Mouse (Mus musculus) retina, postnatal 7 days (tissue): ENCODE data around the gene Dnajc13.

Experiments
- DNase-seq: peaks from one replicate; pipeline ENCODE4 v3.0.0-alpha.2; 2012; ENCODE audit warnings: low read depth, low spot score

Dnajc13 gene

DNA sequence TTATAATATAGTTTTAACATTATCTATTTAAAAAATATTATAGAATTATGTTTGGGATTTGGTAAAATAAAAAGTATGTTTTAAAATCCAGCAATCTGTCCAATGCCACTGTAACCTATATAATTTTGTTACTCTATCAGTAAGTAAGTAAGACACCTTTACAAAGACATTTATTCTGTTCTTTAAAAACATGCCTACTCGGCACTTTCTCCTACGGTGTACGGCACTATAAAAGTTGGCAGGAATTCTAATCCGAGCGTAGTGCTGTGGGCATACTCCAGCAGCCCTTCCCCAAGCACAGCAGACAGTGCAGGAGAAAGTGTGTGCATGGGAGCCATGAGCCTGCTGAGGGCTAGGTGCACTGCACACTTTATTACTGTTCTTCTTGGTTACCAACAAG is 75.7 kb downstream of the Dnajc13 start:
- DNase-seq = no peak

DNA sequence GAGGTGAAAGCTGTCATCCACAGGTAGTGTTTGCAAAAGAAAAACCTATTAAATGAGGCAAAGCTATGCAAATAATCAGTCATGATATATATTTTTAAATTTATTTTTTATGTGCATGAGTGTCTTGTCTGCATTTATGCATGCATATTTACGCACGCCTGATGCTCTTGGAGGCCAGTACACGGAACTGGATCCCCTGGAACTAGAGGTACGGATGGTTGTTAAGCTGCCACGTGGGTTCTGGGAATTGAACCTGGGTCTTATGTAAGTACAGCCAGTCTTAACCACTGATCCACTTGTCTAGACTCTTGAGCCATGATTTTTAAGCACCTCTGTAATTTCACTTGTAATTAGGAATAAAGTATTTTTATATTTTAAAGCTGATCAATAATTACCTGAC is 79.5 kb downstream of the Dnajc13 start:
- DNase-seq = no peak

DNA sequence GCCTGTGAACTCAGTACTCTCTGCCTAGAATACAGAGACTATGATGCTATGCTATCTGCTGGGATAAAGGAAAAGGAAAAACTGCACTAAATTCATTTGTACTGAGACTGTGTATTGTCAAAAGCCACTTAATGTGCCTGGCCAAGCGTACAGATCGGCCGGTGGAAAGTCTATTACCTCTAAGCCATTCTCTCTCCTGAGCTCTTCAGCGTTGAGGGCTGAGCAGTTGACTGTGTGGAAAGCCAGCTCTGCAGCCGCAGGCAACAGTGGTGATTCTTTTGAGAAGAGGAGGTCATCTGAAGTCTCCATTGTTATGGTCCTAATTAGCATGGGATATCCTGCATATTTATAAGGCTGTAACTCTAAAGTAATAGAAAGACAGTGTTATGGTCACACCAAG is 80.4 kb downstream of the Dnajc13 start:
- DNase-seq = no peak

DNA sequence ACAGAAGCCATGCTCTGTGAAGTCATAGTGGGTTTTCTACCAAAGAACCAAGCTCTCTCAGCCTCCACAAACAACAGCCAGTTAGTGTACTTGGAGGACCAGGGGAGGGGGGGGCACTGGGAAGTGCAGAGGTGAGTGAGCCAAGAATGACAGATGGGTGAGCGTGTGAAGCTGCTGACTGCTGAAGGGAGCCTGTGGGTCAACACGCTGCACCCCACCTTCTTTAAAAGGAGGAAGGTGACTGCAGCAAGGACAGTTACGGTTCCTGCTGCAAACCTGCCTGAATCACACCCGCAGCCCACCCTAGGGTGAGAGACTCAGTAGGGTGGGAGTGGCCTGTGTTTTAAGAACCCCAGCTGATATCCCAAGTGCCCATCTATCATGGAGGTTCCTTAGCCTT is 81.1 kb downstream of the Dnajc13 start:
- DNase-seq = no peak

DNA sequence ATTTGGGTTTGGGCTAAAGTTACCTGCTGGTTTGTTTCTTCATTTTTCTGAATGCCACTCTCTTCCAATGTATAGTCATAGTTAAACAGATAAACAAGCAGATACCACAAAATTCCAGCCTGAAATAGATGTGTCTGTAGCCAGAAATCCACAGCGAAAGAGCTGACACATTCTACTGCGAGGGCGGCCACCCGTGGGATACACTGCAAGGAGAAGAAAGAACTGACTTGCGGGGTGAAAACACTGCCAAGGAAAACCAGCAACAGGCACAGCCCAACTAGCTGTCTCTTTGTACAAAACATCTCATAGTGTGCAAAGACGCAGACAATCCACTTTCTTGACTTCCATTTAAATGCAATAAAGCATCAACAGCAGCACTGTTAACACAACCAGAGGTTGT is 82.7 kb downstream of the Dnajc13 start:
- DNase-seq = no peak

DNA sequence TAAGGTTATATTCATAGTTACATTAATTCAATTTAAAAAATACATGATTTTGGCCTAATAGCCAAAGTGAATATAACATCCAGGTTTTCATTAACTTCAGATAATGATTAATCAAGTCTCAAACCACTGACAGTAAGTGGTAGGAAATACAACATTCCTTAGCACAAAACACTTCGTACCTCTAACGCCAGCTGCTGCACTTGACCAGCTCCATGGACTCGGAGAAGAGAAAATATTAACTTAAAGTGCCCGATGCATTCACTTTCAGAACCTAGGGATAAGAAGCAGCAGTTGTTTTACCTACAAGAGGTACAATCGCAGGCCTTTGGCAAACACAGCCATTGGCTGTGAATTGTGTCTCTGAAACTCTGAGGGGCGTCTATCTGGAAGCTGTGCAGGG is 90.4 kb downstream of the Dnajc13 start:
- no peak for DNase-seq

DNA sequence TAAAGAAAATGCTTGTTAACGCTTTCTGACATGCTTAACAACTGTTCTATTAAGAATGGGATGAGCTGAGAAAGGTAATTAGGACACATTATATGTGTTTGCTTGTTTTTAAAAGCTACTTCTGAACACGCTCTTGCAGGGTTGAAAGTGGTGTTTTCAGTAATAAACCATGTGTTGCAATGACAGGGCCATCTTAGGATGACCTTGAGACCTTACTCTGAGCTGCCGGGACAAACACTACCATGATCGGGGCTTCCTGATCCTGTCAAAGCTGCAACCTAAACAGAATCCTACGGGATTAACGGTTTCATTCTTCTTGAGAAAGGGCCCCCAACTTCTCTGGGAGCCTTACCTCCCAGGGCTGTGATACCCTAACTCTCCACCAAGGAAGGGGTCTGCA is 91.1 kb downstream of the Dnajc13 start:
- DNase-seq = no peak

DNA sequence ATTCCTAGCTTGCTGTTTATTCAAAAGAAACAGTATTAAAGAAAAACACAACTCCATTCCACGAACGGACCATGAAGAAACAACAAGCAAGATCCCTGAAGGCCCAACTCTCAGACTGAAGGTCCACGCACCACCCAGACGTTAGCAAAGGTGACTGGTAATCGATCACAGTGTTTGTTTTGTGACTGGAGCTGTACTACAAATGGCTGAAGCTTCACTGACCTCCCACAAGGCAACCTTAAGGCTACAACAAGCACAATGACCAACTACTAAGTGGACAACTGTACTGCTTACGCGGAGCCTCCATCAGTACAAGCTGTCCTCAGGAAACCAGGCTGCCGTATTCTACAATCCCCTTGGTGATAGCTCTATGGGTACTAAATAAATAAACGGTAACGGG is 92.7 kb downstream of the Dnajc13 start:
- DNase-seq = no peak

DNA sequence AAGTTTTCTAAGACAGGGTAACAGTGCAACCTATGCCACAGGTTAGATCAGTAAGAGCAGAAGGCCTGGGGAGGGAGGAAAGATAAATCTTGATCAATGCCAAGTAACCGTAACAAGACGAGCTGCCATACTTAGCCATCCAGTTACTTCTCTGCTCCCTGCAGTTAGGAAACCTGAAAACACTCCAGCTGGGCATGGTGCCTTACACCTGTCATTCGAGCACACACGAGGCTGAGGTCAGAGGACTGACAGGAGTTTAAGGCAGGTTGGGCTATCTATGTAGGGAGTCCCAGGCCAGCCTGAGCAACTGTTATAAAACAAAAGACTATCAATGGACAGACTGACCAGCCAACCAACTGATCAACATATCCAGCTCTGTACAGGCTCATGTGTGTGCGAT is 96.8 kb downstream of the Dnajc13 start:
- DNase-seq = no peak

DNA sequence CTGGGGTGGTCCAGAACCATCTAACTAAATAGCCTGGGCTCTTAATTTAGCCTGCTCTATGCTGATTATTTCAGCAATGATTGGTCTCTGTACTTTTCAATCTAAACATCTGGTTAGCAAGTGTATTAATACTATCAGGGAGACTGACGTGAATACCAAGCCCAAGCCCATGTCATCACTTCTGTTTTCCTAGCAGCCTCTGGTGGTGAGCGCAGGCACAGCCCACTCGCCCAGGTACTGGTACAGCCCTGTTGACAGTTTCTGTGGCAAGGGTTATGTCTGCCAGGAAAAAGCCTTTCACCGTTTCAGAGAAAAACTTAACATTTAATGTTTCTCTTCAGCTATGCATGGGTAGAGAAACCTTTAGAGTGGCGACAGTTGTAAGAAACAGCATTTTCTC is 98.5 kb downstream of the Dnajc13 start:
- no peak for DNase-seq

DNA sequence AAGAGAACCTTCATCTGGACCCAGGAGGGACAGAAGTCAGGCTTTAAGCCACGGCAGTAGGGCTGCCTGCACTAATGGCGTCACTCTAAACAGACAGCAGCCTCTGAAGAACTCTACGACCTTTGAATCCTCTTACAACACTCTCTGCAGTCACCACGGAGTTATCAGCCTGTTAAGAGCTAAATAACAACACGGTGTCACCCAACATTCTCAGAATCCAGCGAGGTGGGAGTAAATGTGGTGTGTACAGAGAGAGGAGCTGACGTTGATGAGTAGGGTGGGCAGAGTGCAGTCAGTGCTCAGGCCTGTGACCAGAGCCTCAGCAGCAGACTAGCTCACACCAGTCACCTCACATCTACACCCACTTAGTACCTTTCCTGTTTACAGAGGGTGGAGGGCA is 101.6 kb downstream of the Dnajc13 start:
- no peak for DNase-seq

DNA sequence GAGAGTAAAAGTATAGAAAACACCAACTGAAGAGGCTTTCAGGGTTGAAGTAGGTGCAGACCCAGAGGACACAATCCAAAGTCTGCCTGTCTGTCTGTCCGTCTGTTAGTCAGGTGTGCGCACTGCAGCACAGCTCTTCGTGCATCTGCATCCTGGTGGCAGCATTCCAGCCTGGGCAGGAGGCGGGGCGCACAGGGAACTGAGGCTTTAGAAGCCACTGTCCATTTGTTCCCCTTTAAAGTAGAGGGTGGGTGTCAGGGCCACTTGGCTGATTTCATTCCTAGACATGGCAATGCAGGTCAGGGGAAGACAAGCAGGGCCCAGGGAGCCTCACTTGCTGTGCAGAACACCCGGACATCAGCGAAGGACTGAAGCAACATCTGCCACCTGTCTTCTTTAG is 105.4 kb downstream of the Dnajc13 start:
- DNase-seq = no peak

DNA sequence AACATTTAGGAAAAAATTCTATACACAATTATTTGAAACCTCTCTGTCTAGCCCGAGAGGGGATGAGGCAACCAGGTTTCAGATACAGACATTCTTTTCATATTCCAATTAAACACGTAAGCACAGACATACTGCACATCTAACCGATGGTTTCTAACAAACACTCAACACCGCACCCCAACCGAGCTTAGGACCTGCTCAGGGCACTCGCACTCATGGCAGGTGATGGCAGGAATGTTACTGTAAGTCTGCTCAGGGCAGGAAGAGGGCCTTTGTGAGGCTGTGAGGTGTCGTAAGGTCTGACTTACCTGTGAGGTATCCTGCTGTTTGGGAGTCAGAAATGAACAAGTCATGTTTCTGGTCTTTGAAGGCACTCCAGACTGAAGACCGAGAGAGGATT is 106.2 kb downstream of the Dnajc13 start:
- no peak for DNase-seq

DNA sequence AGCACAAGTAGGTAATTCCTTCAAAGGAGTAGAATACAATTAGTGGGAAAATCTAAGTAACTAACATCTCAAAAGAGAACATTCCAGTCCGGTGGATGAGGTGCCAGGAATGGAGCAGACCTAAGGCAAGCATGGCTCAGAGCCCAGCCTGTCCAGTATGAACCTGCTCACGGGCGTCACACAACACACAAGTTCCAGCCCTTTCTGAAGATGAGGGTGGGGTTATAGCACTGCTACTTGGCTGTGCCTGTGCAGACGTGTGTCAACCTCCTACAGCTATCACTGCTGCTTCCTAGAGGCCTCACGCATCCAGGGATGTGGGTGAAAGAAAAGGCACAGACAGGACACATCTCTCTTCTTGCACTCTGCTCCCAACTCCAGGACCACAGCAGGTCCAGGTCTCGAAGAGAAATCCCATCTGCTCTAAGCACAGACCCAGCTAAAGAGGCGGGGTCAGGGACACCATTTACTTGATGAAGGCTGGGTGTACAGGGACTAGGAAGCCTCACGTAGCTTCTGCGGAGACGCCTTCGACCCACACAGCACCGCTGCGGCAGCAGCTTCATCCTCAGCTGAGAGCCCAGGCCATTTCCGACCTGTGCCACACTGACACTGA is 107.5 kb downstream of the Dnajc13 start:
- DNase-seq = no peak

DNA sequence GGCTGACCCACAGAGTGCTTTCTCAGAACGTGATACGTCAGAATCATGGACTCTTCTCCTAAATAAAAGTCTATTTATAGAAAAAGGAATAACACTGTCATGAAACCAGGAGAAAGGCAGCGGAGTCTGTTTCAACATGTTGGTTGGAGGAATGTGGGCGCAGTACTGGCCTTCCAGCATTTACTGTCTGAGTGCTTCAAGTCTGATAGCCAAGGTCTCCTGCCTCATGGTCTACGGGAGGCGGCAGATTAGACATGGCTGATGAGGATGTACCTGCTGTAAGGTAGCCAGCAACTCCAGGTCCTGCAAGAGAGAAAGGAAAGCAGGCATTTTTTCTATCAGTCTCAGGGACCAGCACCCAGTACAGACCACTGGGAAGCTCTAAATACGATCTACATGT is 110.6 kb downstream of the Dnajc13 start:
- DNase-seq = no peak

DNA sequence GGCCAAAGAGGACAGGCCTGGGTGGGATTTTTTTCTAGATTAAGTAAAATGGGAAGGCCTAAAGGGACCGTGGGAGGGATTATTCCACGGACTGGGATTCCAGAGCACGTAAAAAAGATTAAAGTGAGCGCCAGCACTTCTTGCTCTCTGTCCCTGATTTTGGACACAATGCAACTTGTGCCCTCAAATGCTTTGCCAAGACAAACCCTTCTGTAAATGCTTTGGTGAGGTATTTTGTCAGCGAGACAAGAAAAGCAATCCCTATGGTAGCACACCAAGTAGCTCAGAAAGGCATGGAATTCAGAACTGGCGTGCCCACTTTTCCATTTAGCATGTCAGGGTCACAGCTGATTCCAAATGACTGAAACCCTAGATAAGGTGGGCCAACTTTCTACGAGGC is 113.8 kb downstream of the Dnajc13 start:
- DNase-seq = no peak

DNA sequence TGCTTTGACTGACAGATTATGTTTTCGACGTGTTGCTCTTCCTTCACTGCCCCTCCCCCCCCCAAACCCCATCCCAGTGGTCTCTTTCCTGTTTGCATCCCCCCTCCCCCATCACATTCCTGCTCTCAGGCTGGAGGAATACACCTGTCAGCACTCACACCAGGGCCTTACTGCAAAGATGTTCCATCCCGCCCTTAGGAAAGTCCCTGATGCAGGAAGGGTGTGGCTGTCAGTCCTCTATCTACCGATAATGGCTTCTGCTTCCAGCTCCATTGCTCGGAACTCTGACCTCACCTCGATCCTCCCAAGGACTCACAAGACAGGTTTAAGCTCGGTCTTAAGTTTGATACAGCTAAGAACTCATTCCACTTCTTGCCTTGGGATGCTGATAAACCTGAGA is 116.0 kb downstream of the Dnajc13 start:
- DNase-seq = no peak

DNA sequence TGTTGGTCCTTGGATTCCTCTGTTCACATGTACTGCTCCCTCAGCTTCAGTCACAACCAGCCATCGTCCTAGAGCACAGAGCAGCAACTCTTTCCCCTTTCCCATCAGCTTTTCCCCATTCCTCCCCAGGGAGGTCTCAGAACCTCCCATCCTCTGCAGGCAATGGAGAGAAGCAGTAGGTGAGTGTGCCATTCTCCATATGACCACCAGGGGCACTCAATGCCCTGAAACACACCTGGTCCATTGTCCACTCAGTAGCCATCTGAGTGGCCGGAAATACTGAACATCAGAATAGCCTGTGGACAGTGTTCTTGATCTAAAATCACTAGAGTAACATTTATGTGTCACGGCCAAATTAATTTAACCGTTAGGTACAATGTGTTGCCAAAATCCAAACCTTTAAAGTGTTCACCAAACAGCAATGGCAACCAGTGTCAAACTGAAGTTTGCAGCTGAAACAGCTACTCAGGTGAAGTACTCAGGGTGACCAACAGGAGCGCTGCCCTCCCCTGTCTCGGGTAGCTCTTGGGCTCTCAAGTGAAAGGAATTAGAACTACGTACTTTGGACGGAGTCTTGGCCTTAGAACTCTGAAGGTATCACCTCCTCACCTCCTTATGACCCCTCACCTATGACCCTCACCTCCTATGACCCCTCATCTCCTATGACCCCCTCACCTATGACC is 118.3 kb downstream of the Dnajc13 start:
- no peak for DNase-seq

DNA sequence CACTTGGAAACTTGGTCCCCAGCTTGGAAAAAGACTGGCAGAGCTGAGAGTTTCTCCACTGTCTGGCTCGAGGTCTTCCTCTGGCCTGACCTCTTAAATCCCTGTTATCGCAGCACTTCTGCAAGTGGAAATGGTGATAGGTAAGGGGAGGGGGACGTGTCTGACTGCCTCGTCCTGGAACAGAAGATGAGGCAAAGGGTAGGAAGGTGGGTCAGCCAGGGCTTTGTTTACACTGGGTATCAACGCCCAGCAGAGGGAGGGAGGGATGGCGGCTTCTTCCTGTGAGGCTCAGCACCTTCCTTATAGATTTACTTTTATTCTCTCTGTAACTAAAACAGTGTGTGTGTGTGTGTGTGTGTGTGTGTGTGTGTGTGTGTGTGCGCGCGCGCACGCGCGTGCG is 119.9 kb downstream of the Dnajc13 start:
- no peak for DNase-seq

DNA sequence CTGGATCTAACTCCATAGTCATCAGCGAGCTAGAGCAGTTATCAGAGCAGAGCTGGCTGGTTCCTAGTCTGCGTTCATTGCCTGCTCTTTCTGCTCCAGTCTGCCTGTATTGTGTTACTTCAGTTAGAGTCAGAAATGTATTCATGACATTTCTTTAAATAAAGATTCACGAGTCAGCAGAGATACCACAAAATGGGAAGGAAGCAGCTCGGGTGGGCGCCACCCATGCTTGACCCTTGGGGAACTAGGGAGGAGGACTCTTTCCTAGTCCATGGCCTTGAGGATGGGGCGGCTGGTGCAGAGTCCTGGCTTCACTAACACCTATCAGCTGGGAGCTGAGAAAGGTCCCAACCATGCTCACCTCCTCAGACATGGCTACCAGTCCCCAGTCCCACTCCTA is 122.4 kb downstream of the Dnajc13 start:
- no peak for DNase-seq

DNA sequence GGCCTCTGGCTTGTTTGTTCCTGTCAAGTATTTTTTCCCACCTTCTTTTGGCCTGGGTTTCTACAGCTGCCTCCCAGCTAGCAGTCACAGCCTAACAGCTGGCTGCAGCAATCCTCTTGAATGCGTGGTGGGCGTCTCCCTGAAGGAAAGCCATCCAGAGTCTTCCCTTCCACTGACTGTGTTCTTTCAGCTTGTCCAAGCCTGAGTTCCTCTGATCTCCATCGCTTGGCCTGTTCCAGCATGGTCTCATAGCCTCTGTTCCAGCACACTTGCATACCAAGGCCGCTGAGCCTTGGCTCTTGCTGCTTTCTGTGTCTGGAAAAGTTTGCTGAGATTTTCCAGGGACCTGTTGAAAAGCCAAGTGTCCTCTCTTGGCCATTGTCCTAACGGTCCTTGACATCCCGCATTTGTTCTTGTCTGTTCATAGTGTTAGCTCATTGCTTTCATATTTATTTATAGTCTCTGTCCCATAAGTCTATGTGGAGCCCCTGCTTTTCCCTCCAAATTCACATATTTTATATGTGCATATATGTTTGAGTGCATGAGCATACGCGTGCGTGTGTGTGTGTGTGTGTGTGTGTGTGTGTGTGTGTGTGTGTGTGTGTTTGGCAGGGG is 132.5 kb downstream of the Dnajc13 start:
- DNase-seq = no peak

DNA sequence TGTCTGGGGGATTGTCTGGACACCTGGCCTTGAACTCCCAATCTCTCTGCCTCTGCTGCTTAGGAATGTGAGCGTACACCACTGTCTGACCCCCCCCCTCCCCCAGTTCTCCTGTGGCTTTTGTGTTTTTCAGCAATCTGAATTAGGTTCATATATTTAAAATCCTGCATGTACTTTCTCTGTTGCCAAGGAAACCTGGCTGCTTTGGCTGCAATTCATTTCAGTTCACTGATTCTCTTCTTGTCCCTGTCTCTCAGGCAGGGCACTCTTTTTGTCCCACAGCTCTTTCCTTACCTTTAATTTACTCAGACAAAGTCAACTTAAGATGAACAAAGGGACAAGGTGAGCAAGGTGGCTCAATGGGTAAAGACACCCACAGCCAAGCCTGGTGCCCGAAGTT is 134.6 kb downstream of the Dnajc13 start:
- no peak for DNase-seq

DNA sequence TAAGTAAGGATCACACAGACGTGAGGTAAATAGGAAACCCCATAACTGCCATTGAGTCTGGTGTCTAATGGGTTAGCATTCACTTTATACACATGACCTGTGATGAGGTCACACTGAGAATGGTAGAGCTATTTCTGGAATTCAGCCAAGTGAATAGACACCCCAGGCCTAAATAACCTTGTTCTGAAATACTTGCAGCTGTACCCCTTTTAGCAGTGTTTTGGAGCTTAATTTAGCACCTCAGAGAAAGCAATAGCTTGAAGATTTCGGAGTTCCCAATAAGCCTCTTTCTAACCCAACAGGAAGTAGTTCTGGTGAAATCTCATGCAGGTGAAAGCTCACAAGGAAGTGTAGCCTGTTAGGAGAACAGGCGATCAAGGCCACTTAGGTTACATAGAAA is 135.9 kb downstream of the Dnajc13 start, which contains the start of gene Ackr4:
Ackr4 (minus strand) TSS at position 101 of the 400 bp plus-strand sequence.
- no peak for DNase-seq
